Mouse (Mus musculus): ENCODE measurements at regions not wholly inside any gene's neighbourhood (a gene's known extent, or its start where the extent isn't known, plus 50 kb on each side); places are given as distances from the start of the nearest gene placed in this dataset.

DNA sequence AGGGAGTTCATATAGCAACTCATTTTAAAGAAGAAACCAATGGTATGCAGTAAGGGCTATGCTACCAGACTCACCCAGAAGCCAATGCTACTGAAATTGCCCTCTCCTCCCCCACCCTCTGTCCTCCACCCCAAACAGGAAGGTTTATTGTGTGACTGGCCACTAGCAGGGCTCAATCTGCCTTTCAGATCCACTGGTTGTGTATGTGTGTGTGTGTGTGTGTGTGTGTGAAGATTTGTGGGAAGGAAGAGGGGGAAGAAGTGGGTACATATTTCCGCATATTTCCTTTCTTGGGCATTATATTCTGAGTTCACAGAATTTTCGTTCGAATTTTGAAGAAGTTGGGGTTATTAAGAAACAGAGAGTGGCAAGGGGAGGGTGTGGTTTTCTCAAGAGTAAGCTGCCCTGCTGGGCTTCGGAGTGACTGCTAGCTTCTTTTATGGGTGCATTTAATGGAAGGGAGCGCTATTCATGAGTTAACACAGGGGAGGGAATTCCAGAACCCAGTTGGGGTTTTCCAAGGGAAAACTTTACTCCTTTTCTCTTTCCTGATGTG lies 61.5 kb upstream of the Tmpo start:
- TF ChIP-seq CTCF (IDR thresholded peaks at IDR 0.05; ENCODE audit: low read depth, low read length), result no peak
- no peak for TF ChIP-seq POLR2A (IDR thresholded peaks at IDR 0.05; ENCODE audit: extremely low read depth, insufficient read depth, low read length)

Measured in liver, adult 2 months (tissue).